Mouse (Mus musculus) bone marrow macrophage, adult 2 months (primary cell): Measurements from ENCODE around the gene Car5b. TPM values are rescaled to one million over a fixed set of nuclear protein-coding genes. Genes with fewer than 3 reads are reported as not detected.

ENCODE experiments used
- H3K27ac ChIP-seq: 2 replicates; pipeline ENCODE4 v1.5.1; 2012; ENCODE audit warnings: low read depth, low read length; ENCODE audit not compliant: insufficient read depth
- H3K4me1 ChIP-seq: 2 replicates; pipeline ENCODE4 v1.6.1; 2012; ENCODE audit warnings: low read length; ENCODE audit not compliant: control insufficient read depth, insufficient read depth
- H3K4me3 ChIP-seq: 2 replicates; pipeline ENCODE4 v1.5.1; 2012; ENCODE audit warnings: mild to moderate bottlenecking, low read length, moderate library complexity; ENCODE audit not compliant: insufficient read depth
- CTCF ChIP-seq: IDR thresholded peaks from 2 replicates; pipeline ENCODE4 v1.5.1; 2012; ENCODE audit warnings: low read depth, mild to moderate bottlenecking, low read length, moderate library complexity
- POLR2A ChIP-seq: IDR thresholded peaks from 2 replicates; pipeline ENCODE4 v1.6.1; 2012; ENCODE audit warnings: mild to moderate bottlenecking, low read depth, low read length, borderline replicate concordance
- polyA plus RNA-seq: library from polyadenylated mRNA; stranded (reverse); fragments of >200 nt; gene quantifications from 2 replicates; pipeline ENCODE4 v1.2.4, GENCODE M21; 2012; ENCODE audit not compliant: missing spikeins, insufficient read depth, insufficient read length

The Car5b gene
- polyA plus RNA-seq, 1 experiment: 5.1 TPM

GRCm38 (mm10) chrX:164035401-164035800, 7.6 kb upstream of the Car5b start:
- H3K4me3 ChIP-seq: no peak overlapping the region
- no peak overlapping the region for H3K27ac ChIP-seq
- no peak for TF ChIP-seq POLR2A
- TF ChIP-seq CTCF: no peak
- H3K4me1 ChIP-seq: no peaks in the 10 kb centered on the region

GRCm38 (mm10) chrX:164032526-164032925, 4.7 kb upstream of the Car5b start:
- Histone ChIP-seq H3K4me3 (no peak overlapping the region), H3K27ac (no peak overlapping the region), H3K4me1 (no peaks in the 10 kb centered on the region)
- TF ChIP-seq POLR2A (no peak), CTCF (no peak)

GRCm38 (mm10) chrX:164015636-164016035, 12.2 kb downstream of the Car5b start:
- no peak overlapping the region for H3K4me3 ChIP-seq
- no peak for TF ChIP-seq CTCF
- no peak for TF ChIP-seq POLR2A
- no peak overlapping the region for H3K27ac ChIP-seq
- H3K4me1 ChIP-seq: peaks cover 7% of the 10 kb centered on the region

DNA sequence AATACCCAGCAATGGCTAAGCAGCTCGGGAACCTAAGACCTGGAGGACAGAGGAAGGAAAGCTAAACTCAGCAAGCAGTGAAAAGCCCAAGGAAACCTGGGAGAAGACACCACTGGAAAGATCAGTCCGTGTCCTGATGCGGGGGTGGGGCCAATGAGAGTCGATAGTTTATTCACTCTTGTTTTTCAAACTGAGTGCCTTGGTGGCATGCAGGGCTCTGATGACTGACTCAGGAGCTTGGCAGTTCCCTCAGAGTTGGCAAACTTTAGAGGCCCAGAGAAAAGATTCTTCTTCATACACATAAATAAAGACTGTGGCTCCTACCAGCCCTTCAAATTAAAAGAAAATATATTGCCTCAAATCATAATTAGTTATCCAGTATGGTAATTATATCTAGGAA, 12.8 kb downstream of the Car5b start:
- H3K4me3 ChIP-seq: no peak overlapping the region
- no peak for TF ChIP-seq CTCF
- no peak for TF ChIP-seq POLR2A
- H3K27ac ChIP-seq: no peak overlapping the region

GRCm38 (mm10) chrX:164013318-164013717, 14.5 kb downstream of the Car5b start:
- H3K4me3 ChIP-seq: no peak overlapping the region
- H3K4me1 ChIP-seq: peaks cover 7% of the 10 kb centered on the region
- H3K27ac ChIP-seq: peak overlapping the region; percentile 40
- TF ChIP-seq POLR2A (no peak), CTCF (no peak)

More for the DNA sequence above, 12.8 kb downstream of the Car5b start:
- H3K4me1 ChIP-seq: peaks cover 7% of the 10 kb centered on the region

DNA sequence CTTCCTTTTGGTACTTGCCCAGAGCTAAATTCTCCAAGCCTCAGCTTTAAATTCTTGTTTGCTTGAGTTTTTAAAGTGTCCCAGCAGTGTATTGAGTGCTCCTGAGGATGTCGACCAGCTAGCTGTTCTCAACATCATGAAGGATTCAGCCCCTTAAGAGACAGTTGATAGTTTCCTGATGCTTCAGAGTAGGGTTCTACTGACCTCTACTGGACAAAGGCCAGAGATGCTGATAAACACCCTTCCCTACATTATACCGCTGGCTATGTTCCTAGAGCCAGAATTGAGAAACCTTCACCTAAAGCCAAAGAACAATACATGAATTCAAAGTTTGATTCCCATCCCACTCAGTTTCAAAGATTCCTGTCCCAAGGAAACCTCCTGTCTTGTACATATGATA, 23.0 kb downstream of the Car5b start:
- H3K27ac ChIP-seq: no peak overlapping the region
- no peak for TF ChIP-seq POLR2A
- no peak for TF ChIP-seq CTCF
- H3K4me3 ChIP-seq: no peak overlapping the region
- H3K4me1 ChIP-seq: no peaks in the 10 kb centered on the region

- Histone ChIP-seq H3K4me3 (no peak overlapping the region), H3K4me1 (0 out of 2 replicates have a peak, but pooled peaks cover 2% of the 10 kb centered on the region), H3K27ac (no peak overlapping the region)
- TF ChIP-seq CTCF (no peak), POLR2A (no peak)
Observed at GRCm38 (mm10) chrX:163999848-164000247, 27.9 kb downstream of the Car5b start.

GRCm38 (mm10) chrX:163996754-163997153, 31.0 kb downstream of the Car5b start:
- 0 out of 2 replicates have a peak, but pooled peaks cover 2% of the 10 kb centered on the region for H3K4me1 ChIP-seq
- H3K4me3 ChIP-seq: no peak overlapping the region
- TF ChIP-seq CTCF: no peak
- no peak for TF ChIP-seq POLR2A
- no peak overlapping the region for H3K27ac ChIP-seq

- Histone ChIP-seq H3K4me3 (no peak overlapping the region), H3K27ac (no peak overlapping the region), H3K4me1 (no peaks in the 10 kb centered on the region)
- no peak for TF ChIP-seq POLR2A
- TF ChIP-seq CTCF: no peak
Observed at GRCm38 (mm10) chrX:163987718-163988374, 40.0 kb downstream of the Car5b start.

GRCm38 (mm10) chrX:163982129-163982528, 45.7 kb downstream of the Car5b start:
- TF ChIP-seq POLR2A: no peak
- no peak for TF ChIP-seq CTCF
- Histone ChIP-seq H3K4me1 (0 out of 2 replicates have a peak, but pooled peaks cover 2% of the 10 kb centered on the region), H3K4me3 (no peak overlapping the region), H3K27ac (no peak overlapping the region)
